Mouse (Mus musculus): ENCODE data around the gene 4833427G06Rik.

DNA sequence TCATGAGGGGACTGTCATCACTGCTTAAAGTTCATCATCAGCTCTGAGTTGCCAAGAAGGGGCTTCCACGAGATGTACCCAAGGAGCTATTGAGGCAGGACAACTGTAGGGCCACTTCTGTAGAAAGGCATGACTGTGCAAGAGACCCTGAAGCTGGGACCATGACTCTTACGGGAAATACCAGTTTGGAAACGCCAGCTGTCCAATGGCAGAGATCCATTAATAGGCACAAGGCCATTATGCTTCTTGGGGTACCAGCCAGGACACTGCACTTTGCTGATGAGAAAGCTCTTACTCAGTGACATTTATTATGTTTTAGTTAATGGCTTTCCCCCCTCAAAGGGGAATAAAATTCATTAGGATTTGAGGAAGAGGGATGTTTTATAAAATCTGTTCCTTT, 38.8 kb upstream of the 4833427G06Rik start:
- no peak for TF ChIP-seq POLR2A (IDR thresholded peaks at IDR 0.05; ENCODE audit: control insufficient read depth, low read depth, low read length)
- no peak for TF ChIP-seq CTCF (IDR thresholded peaks at IDR 0.05; ENCODE audit: control insufficient read depth, insufficient read depth, insufficient replicate concordance, low read depth, low read length)
